Mouse (Mus musculus): Measurements from ENCODE around the gene Ly6g5c. TPM values are rescaled to one million over a fixed set of nuclear protein-coding genes. Genes with fewer than 3 reads are reported as not detected.

Gene Ly6g5c
- polyA plus RNA-seq, 1 experiment from 2014 or later = not detected

GRCm38 (mm10) chr17:35104079-35104478 is 4.0 kb upstream of the Ly6g5c start:
- TF ChIP-seq CTCF (IDR thresholded peaks at IDR 0.05; ENCODE audit: low read depth) = no peak
- Histone ChIP-seq H3K4me3 (ENCODE audit: low read depth, low read length) (no peak overlapping the region), H3K27ac (ENCODE audit: low read depth, low read length) (peak overlapping the region; percentile 64), H3K4me2 (replicated peaks; ENCODE audit: low read depth) (no peak overlapping the region), H3K27me3 (replicated peaks; ENCODE audit: control insufficient read depth, insufficient read depth, low read length) (no peaks in the 10 kb centered on the region), H3K4me1 (replicated peaks; ENCODE audit: control insufficient read depth, insufficient read depth, low read length) (no peaks in the 10 kb centered on the region), H3K36me3 (ENCODE audit: control insufficient read depth, insufficient read depth) (peaks cover 43% of the 10 kb centered on the region), H3K9ac (ENCODE audit: low read depth, low read length) (no peak overlapping the region), H3K9me3 (ENCODE audit: control insufficient read depth) (no peaks in the 10 kb centered on the region)
- 91% methylated on average over 7 of the region's 7 CpGs for WGBS
- no peak for ATAC-seq

GRCm38 (mm10) chr17:35104754-35105153 is 3.3 kb upstream of the Ly6g5c start:
- TF ChIP-seq CTCF (IDR thresholded peaks at IDR 0.05; ENCODE audit: low read depth) = no peak
- Histone ChIP-seq H3K4me1 (replicated peaks; ENCODE audit: control insufficient read depth, insufficient read depth, low read length) (no peaks in the 10 kb centered on the region), H3K4me3 (ENCODE audit: low read depth, low read length) (no peak overlapping the region), H3K9ac (ENCODE audit: low read depth, low read length) (no peak overlapping the region), H3K36me3 (ENCODE audit: control insufficient read depth, insufficient read depth) (peaks cover 36% of the 10 kb centered on the region), H3K9me3 (ENCODE audit: control insufficient read depth) (no peaks in the 10 kb centered on the region), H3K4me2 (replicated peaks; ENCODE audit: low read depth) (no peak overlapping the region), H3K27ac (ENCODE audit: low read depth, low read length) (no peak overlapping the region), H3K27me3 (replicated peaks; ENCODE audit: control insufficient read depth, insufficient read depth, low read length) (no peaks in the 10 kb centered on the region)
- ATAC-seq = no peak
- WGBS = 59% methylated on average over 6 of the region's 6 CpGs

- Histone ChIP-seq H3K4me1 (replicated peaks; ENCODE audit: control insufficient read depth, insufficient read depth, low read length) (no peaks in the 10 kb centered on the region), H3K36me3 (ENCODE audit: control insufficient read depth, insufficient read depth) (peaks cover 25% of the 10 kb centered on the region), H3K9me3 (ENCODE audit: control insufficient read depth) (no peaks in the 10 kb centered on the region), H3K4me3 (ENCODE audit: low read depth, low read length) (no peak overlapping the region), H3K9ac (ENCODE audit: low read depth, low read length) (no peak overlapping the region; the same call in 1 of the 2 replicates), H3K27me3 (replicated peaks; ENCODE audit: control insufficient read depth, insufficient read depth, low read length) (no peaks in the 10 kb centered on the region), H3K27ac (ENCODE audit: low read depth, low read length) (no peak overlapping the region), H3K4me2 (replicated peaks; ENCODE audit: low read depth) (0 out of 2 replicates have a peak overlapping the region, but pooled peaks have one; percentile 21)
- no peak for ATAC-seq
- 28% methylated on average over 13 of the region's 13 CpGs for WGBS
- TF ChIP-seq CTCF (IDR thresholded peaks at IDR 0.05; ENCODE audit: low read depth) = peak; percentile 81
Observed at GRCm38 (mm10) chr17:35105740-35106389, 2.2 kb upstream of the Ly6g5c start.

- no peak for ATAC-seq
- Histone ChIP-seq H3K9ac (ENCODE audit: low read depth, low read length) (no peak overlapping the region; the same call in 1 of the 2 replicates), H3K4me1 (replicated peaks; ENCODE audit: control insufficient read depth, insufficient read depth, low read length) (no peaks in the 10 kb centered on the region), H3K4me3 (ENCODE audit: low read depth, low read length) (no peak overlapping the region), H3K9me3 (ENCODE audit: control insufficient read depth) (no peaks in the 10 kb centered on the region), H3K4me2 (replicated peaks; ENCODE audit: low read depth) (no peak overlapping the region), H3K36me3 (ENCODE audit: control insufficient read depth, insufficient read depth) (peaks cover 18% of the 10 kb centered on the region), H3K27me3 (replicated peaks; ENCODE audit: control insufficient read depth, insufficient read depth, low read length) (no peaks in the 10 kb centered on the region), H3K27ac (ENCODE audit: low read depth, low read length) (no peak overlapping the region)
- WGBS = 58% methylated on average over 3 of the region's 3 CpGs
- TF ChIP-seq CTCF (IDR thresholded peaks at IDR 0.05; ENCODE audit: low read depth) = peak; percentile 40; the same call in 1 of the 2 replicates
Observed at GRCm38 (mm10) chr17:35106522-35106921, 1.6 kb upstream of the Ly6g5c start.

- ATAC-seq = no peak
- H3K27me3 ChIP-seq (replicated peaks; ENCODE audit: control insufficient read depth, insufficient read depth, low read length) = no peaks in the 10 kb centered on the region
- H3K9ac ChIP-seq (ENCODE audit: low read depth, low read length) = no peak overlapping the region
- peaks cover 24% of the 10 kb centered on the region for H3K36me3 ChIP-seq (ENCODE audit: control insufficient read depth, insufficient read depth)
- no peak overlapping the region for H3K4me2 ChIP-seq (replicated peaks; ENCODE audit: low read depth)
- no peak overlapping the region for H3K27ac ChIP-seq (ENCODE audit: low read depth, low read length)
- H3K9me3 ChIP-seq (ENCODE audit: control insufficient read depth) = no peaks in the 10 kb centered on the region
- TF ChIP-seq CTCF (IDR thresholded peaks at IDR 0.05; ENCODE audit: low read depth) = no peak
- H3K4me3 ChIP-seq (ENCODE audit: low read depth, low read length) = no peak overlapping the region
- no peaks in the 10 kb centered on the region for H3K4me1 ChIP-seq (replicated peaks; ENCODE audit: control insufficient read depth, insufficient read depth, low read length)
- WGBS = 71% methylated on average over 9 of the region's 9 CpGs
Observed at GRCm38 (mm10) chr17:35111774-35112173, 3.7 kb downstream of the Ly6g5c start.

GRCm38 (mm10) chr17:35115046-35116019 is 7.3 kb downstream of the Ly6g5c start, which contains the start of gene Ly6g5b:
Gene Ly6g5b (minus strand): TSS chr17:35115428.
- no peak within 1 kb of the TSS for H3K9ac ChIP-seq (ENCODE audit: low read depth, low read length)
- ATAC-seq = no peak
- no peak within 1 kb of the TSS for H3K4me3 ChIP-seq (ENCODE audit: low read depth, low read length)
- WGBS = 85% methylated on average over 8 of the region's 8 CpGs
- no peak within 1 kb of the TSS for H3K4me2 ChIP-seq (replicated peaks; ENCODE audit: low read depth)
- H3K9me3 ChIP-seq (ENCODE audit: control insufficient read depth) = no peaks in the 10 kb centered on the region
- TF ChIP-seq CTCF (IDR thresholded peaks at IDR 0.05; ENCODE audit: low read depth) = peak; percentile 73
- H3K27ac ChIP-seq (ENCODE audit: low read depth, low read length) = no peak within 1 kb of the TSS
- no peaks in the 10 kb centered on the region for H3K27me3 ChIP-seq (replicated peaks; ENCODE audit: control insufficient read depth, insufficient read depth, low read length)
- H3K4me1 ChIP-seq (replicated peaks; ENCODE audit: control insufficient read depth, insufficient read depth, low read length) = no peaks in the 10 kb centered on the region
- H3K36me3 ChIP-seq (ENCODE audit: control insufficient read depth, insufficient read depth) = peaks cover 38% of the 10 kb centered on the region

All from intestine, postnatal 0 days (tissue).